Mouse (Mus musculus): ENCODE results near the gene Etfdh.

Etfdh gene

DNA sequence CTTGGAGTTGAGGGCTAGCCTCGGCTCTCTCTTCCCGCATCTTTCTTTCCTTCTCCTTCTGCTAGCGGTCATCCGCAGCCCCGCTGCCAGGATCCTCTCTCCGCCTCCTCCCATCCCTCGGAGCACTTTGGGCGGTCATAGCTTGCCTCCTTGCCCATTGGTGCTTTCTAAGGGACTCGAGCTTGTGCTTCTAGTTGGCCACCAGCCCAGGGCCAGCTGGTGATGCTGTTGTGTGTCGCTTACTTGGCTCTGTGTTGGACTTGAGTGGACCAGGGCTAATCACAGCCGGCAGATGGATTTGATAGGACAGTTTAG is at the start of gene Etfdh:
TSS of gene Etfdh (minus strand) at position 85 of the 315 bp plus-strand sequence.
- DNase-seq: no peak

DNA sequence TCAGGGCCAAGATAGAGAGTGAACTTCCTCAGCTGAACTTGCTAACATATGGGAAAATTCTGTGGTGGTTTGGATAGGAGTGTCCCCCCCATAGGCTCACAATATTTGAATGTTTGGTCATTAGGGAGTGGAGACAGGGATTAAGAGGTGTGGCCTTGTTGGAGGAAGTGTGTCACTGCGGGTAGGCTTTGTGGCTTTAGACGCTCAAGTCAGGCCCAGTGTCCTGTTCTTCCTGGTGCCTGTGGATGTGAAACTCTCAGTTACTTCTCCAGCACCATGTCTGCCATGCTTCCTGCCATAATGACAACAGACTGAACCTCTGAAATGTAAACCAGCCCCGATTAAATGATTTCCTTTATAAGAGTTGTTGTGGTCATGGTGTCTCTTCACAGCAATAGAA is 47.1 kb upstream of the Etfdh start:
- no peak for DNase-seq

DNA sequence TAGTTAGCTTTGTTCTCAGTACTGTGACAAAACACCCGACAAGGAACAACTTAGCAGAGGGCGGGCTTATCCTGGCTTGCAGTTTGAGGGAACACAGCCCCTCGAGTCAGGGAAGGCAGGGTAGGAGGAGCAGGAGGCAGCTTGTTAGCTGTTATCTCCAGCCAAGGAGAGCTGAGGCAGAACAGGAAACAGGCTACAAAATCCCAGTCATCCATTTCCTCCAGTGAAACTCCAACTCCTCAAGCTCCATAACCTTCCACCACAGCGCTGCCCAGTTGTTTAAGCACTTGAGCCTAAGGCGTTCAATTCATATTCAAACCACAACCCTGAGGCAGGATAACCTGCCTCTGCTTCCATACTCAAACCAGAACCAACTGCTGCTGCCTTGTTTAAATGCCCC is 45.3 kb upstream of the Etfdh start:
- DNase-seq: no peak

DNA sequence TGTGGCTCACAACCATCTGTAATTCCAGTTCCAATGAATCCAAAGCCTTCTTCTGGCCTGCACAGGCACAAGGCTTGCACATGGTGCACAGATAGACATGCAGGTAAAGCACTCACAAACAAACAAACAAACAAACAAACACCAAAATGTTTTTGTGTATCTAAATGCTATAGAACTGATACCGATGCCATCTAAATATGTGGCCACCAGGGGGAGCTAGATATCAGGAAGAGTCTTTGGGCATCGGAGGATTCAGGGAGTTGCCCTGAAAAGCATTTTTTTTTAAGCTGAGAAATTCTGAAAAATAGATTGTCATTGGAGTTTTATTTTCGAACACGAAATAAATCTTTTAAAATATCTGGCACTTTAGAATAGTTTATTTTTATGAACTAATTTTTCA is 43.8 kb upstream of the Etfdh start:
- peak; percentile 61 for DNase-seq

DNA sequence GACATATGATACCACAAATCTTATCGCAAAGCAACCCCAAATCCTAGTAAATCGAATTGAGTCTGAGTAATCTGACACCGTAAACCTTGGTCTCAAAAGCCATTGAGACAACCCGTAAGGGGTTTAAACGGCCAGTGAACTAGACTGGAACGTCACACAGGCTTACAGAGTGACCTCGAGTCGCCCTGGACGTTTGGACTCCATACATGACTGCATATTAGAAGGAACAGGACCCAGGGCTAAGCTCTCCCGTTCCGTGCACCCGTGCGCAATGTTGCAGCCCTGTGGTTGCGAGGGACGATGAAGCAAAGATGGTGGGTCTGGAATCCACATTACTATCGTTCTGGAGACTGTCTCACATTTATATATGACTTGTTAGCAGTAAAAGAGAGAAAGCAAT is 42.9 kb upstream of the Etfdh start:
- no peak for DNase-seq

DNA sequence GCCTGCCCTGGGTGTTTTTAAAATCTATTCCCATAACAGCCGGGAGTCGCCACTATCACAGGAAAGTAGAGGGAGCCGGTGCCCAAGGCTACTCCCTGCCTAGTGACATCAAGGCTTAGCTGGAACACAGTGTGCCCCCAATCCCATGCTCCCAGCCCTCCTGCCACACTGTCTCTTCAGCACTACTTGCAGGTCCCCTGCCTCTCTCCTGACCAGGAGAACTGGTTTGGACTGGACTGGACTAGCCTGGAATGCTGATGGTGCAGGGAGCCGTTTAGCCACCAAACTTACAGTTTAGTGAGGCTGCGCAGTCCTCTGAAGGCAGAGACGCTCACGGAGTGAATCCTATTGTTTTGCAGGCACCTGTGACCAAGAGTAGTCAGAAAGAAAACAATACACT is 41.3 kb upstream of the Etfdh start:
- DNase-seq: no peak

DNA sequence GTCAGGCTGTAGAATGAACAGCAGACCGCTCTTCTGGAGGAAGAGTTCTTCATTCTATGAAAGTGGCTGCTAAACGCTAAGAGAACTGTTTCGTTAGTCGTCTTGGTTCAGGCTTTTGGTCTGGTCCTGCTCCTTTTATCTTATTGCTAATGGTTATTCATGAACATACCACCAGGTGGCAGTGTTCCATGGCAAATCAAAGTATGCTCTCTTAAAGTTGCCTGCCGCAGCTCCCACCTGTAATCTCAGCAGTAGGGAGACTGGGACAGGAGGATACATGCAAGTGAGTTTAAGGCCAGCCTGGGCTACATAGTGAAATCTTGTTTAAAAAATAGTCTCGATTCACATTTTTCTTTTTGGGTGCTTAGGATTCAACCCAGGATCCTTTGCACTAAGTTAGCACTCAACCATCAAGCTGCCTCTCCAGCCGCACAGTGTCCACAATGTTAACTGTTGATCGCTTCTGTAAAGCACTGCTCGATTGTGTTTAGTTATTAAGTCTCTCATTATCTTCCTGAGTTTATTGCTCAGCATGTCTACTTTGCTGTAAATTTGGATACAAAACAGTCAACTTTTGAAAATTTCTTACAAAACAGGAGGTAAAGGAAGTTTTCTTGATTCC is 35.6 kb upstream of the Etfdh start:
- DNase-seq: peak; percentile 52

DNA sequence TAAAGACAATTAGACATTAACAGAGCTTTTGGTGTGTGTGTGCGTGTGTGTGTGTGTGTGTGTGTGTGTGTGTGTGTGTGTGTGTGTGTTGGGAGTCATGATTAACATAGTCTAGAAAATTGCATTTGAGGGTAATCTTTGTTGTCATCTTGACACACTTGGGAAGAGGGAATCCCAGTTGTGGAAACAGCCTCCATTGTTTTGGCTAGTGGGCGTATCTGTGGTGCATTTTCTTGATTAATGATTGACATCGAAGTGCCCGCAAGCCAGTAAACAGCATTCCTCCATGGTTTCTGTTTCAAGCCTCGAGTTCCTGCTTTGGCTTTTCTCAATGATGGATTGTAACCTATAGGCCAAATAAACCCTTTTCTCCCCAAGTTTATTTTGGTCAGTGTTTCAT is 27.4 kb upstream of the Etfdh start:
- DNase-seq: no peak

DNA sequence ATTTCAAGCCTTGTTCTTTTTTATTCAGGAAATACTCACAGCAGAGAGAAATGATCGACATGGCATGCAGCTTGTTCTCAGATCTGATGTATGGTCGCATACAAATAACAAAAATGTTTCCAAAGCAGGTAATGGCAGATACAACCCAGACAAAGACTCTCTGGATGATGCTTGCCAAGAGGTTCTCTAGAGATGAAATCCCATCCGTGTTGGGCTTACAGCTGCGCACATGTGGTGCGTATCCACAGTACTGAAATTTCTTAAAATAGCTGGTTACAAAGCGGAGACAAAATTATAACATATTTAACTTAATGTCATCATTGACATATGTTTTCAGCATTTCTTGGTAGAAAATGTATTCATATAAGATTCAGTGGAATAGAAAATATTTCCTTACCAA is 22.8 kb upstream of the Etfdh start:
- DNase-seq: no peak

DNA sequence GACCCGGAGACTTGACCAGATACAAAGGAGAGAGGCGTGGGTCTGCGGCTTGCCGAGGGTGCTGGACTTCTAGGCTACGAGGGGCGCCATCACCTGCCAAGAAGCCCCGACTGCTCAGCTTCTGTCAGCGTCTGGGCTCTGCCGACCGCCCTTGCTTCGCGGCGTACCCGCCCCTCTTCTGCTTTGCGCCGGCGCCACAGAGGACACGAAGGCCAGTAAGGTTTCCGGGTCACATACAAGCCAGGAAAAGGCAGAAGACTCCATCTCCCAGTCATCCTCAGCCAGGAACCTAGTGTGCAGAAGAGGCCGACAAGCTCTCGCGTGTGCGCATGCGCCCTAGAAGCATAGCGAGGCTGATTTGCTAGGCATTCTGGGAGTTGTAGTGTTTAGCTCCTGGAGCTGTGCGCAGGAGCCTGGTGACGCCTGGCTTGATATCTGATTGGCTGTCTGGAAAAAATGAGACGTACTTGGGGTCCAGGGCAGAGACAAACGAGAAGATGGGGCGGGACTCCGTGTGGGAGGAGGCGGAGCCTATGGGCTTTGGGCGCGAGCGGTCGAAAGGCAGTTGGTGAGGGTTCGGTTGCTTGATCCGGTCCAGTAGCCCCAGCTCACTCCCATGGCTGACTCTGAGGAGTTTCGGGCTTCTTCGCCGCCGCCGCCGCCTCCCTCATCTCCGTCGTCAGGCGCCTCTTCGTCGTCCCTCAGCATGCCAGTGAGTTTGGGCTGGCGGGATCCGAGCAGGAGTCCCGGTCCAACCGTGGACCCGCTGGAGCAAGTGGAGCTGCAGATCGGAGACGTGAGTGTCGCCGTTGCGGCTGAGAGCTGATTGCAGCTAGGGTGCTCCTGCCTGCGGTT is 512 bp downstream of the Etfdh start, which contains the start of gene 4930579G24Rik:
TSS of gene 4930579G24Rik (plus strand) at position 519 of the 855 bp plus-strand sequence.
- DNase-seq: peak; percentile 93

DNA sequence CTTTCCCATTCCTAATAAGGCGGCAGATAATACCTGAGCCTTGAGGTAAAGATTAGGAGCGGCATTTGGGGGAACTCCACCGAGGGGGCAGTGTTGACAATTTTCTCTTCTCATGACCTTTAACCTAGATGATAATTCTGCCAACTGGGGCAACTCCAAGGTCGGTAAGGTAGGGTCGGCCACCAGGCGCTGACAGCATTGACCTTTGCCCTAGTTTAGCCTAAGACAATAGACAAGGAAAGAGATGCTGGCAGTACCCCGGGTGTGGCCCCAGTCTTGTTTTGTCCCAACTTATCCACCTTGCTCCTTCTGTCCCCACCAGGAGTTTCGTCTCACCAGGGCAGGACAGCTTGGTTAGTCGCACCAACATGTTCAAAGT is 1.1 kb downstream of the Etfdh start:
- DNase-seq: no peak

DNA sequence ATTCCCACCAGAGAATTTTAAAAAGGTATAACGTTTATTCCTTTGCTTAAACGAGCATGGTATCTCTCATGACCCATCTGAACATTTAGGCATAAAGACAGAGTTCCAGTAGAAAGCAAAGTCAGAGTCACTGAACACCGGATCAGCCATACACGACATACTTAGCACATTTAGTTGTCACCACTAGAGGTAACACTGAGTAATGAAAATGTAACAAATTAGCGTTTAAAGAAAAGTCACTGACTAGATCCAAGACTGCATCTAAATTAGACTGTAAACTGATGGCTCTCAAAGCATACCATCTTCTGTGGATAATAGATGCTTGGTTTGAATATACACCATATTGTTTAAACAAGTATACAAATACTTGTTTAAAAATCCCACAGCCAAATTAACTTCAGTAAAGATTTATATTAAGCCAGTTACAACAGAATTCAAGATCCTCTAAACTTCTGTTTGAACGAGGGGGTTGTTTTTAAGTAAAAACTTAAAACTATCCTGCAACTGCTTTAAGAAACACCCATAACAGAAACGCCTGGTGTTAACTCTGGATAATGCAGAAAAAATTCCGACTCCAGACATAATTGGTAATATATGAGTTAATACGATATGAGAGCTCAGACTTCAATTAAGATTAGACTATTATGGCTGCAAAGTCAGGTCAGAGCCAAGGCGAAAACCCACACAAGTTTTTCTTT is 1.7 kb downstream of the Etfdh start:
- no peak for DNase-seq

DNA sequence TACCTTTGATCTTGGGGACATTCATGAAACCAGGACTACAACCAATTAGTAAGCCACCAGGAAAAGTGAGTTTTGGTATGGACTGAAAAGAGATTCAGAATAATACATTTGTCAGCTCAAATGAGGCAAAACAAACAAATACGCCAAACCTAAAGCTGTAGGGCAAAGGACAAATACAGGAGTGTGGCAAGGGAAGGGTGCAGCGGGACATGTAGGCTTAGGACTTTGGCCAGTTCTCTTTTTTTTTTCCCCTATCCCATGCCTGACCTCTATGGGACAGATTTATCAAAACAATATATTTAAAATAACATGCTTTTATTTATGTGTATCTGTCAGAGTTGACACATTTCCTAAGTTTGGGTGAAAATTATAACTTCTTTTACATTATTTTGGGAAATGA is 19.4 kb downstream of the Etfdh start:
- DNase-seq: no peak

DNA sequence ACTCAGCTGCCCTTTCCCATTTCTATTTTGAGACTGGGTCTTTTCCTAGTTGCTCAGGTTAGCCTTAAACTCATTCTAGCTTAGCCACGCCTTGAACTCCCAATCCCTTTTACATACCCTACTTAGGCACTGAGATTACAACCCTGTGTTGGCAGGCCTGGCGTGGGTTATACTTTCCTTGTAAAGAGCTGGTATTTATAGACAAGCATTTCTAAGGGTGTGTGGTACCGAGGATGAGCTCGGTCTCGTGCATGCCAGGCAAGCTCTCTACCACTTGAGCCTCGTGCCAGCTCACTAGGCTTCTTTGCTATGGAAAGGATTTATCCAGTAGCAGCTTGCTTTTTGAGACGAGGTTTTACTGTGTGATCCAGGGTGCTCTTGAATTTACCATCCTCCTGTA is 33.8 kb downstream of the Etfdh start:
- no peak for DNase-seq

DNA sequence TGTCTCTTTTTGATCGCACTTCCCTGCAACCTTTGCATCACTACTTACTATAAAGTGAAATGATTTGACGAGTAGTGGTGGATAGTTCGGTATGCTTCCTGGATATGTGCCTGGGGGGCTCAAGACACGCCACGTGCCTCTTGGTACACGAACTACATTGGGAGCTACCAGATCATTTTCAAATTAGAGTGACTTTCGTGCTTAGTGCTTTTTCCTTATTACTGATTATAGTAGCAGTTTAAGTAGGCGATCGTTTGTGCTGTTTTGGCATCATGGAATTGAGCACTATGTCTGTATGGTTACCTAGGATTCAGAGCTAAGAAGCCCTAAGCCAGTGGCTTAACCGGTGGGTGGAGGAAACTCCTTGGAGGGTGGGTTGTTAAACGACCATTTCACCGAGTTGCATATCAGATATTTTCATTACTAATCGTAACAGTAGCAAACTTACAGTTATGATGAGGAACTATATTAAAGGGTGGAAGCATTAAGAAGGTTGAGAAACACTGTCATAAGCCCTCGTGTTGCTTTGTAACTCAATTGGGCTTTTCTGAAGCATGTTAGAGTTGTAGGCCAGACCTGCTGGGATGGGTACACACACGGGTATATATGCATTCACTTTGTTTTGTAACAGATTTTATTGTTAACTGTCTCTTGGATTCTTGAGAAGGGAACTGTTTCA is 37.4 kb downstream of the Etfdh start:
- DNase-seq: no peak

DNA sequence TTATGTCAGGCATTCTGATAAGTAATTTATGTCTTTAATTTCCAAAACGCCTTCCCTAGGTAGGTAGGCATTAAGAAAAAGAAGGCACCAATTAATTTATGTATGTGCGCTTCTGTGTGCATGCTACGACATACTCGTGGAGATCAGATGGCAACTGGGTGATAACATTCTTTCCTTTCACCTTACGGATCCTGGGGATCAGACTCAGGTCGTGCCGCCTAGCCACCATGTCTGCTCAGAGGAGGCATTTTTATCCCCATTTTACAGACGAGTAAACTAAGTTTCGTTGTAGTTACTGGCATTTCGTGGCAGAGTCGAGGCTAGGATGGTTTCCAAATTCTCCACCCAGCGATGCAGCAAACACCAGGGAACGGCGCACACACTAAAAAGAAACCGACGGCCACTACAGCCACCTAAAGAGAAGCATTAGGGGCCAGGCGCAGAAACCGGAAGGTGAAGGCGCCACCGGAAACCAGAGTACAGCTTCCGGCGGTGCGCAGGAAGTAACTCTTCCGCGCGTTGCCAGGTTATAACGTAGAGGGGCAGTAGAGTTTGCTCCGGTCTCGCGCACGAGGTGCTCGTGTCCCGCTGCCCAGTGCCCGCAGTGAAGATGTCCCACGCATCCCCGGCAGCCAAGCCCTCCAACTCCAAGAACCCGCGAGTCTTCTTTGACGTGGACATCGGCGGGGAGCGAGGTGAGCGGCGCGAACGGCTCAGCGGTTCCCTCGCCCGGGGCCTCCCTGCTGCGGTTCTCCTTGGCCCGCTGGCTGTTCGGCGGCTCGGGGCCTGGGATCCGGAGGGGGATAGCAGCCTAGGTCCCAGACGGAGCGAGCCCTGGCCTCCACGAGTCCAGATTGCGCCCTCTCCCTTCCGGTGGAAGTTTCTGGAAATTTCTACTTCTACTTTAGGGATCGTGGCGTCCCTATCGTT is 38.2 kb downstream of the Etfdh start, which contains the start of gene Ppid:
TSS of gene Ppid (plus strand) at position 480 of the 930 bp plus-strand sequence.
- DNase-seq: peak; percentile 82

DNA sequence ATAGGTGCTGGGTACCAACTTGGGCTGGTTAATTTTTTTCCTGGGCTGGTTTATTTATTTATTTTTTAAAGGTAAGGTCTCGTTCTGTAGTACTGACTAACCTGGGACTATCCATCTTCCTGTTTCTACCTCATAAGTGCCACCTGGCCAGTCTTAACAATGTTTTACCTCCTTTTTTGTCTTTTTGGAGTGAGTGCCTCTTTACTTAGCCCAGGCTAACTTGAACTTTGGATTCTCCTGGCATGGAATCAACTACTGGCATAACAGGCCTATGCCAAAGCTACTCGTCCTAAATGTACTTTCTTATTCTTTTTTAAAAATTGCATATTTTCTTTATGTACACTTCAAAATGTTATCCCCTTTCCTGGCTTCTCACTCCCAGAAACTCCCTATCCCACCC is 39.6 kb downstream of the Etfdh start:
- no peak for DNase-seq

DNA sequence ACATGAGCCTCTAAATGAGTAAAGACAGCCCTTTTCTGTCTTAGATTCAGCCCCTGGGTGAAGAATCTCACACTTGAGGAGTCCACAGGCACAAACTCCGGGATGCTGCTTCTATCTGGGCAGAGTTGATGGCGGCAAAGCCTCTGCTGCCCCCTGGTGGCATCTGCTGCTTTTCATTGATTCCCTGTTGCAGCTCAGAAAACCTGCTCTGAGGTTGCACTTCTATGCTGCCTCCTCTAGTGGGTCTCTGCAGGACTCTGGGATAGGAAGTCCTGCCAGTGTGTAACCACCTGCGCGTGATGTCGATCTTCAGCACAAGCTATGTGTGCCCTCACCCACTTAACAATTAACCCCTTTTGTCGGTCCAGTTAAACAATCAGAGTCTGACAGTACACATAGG is 42.5 kb downstream of the Etfdh start:
- DNase-seq: peak; percentile 88

DNA sequence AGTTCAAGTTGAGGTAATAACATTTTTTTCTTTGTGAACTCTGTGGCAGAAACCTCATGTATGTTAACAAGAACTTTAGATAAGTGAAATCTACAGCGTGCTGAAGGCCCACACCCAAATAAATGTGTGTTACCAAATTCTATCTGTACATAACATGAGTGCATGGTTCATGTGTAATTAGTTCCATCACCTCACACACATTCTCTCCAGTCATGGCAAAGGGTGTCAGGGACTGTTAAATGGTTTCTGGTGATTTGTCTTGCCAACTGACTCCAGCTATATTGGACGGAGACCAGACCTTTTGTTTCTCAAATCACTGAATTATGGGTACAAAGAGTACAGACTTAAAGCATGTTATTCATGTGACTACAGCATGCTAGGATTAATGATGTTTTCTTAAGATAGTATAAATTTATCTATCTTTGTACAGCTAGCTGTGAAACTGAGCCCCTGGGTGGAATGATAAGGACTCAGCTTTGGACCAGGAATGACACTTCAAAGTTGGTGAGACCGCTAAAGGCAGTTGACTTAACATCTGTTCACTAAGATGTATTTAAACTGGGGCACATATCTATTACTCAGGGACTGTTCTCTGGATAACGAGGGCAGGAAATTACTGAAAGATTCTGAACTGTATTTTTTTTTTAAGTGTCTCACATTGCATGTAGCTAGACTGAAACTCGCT is 49.3 kb downstream of the Etfdh start:
- DNase-seq: no peak

DNA sequence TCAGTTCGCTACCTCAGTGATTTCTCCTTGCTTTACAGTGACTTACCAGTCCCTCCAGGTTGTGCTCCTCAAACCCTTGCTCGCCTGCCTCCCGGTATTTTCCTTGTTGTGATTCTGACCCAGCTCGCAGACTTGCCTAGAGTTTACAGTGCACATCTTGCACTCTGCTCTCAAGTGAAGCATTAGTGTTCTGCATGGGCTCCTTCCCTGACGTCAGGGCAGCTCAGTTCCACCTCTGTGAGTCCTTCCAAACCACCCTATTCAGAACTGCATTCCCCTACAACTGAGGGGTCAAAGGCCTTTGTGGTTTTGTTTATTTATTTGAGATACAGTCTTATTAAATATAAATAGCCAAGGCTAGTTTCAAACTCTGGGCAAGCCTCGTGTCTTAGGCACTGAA is 51.1 kb downstream of the Etfdh start:
- DNase-seq: no peak

DNA sequence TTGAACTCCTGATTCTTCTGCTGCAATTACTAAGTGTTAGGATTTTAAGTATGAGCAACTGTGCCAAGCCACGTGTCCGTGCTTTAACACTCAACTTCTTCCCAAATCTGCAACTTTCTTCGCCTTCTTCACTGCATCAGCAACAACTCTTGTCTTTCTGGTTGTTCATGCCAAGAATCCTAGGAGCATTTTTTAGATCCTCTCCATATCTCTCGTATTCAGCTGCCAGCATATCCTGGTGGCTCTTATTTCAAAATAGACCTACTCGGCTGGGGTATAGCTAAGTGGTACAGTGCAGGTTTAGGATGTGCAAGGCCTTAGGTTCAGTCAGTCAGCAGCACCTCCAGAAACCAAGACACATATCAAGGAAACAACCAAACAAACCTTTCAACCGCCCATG is 51.7 kb downstream of the Etfdh start:
- DNase-seq: no peak

DNA sequence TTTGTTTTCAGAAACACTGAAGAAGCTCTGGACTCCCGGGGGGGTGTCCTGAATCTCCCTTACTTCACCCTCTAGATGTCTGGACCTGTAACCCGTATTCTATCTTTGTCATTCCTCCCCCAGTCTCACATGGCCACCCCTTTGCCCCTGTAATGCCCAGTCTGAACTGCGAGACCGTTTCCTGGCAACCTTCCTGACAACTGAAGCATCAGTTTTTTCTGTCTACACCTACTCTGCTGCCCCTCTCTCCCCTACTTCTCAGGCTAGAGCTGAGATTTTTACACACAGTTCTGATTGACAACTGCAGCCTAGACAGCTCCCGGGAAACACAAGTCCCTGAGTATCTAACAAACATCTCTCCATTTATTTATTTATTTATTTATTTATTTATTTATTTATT is 52.4 kb downstream of the Etfdh start:
- no peak for DNase-seq
